Mouse (Mus musculus): ENCODE results near the gene Agrp. TPM values are rescaled to one million over a fixed set of nuclear protein-coding genes. Genes with fewer than 3 reads are reported as not detected.

The Agrp gene
- polyA plus RNA-seq, 1 experiment from 2014 or later, result 1.3 TPM

DNA sequence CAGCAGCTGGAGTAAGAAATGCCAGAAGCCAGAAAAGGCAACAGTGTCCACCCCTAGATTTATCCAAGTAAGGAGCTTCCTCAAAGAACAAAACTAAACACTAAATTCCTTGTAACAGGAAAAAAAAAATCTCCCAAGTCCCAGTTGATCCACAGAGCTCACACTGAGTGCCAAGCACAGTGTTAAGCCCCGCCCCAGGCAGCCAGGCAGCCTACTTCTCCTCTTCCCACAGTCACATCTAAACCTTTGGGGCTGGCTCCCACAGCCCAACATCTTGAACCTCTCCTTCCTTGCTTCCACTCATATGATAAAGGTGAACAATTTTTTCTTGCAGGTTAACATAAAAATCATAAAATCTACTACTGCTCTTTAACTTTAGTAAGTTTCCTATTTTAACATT, 73.3 kb downstream of the Agrp start:
- H3K4me3 ChIP-seq, result no peak overlapping the region
- no peaks in the 10 kb centered on the region for H3K9me3 ChIP-seq
- peaks cover 9% of the 10 kb centered on the region; the same call in 1 of the 2 replicates for H3K27me3 ChIP-seq
- ATAC-seq (ENCODE audit: low FRiP score, low read depth), result no peak
- peaks cover 20% of the 10 kb centered on the region for H3K4me1 ChIP-seq
- H3K27ac ChIP-seq (replicated peaks), result no peak overlapping the region
- no peak overlapping the region for H3K9ac ChIP-seq (replicated peaks)
- no peak overlapping the region for H3K4me2 ChIP-seq (replicated peaks)
- WGBS, result 95% methylated on average over 1 of the region's 1 CpGs
- peaks cover 5% of the 10 kb centered on the region; the same call in 1 of the 2 replicates for H3K36me3 ChIP-seq

GRCm38 (mm10) chr8:105562863-105563262, 74.3 kb downstream of the Agrp start:
- no peak for ATAC-seq (ENCODE audit: low FRiP score, low read depth)
- Histone ChIP-seq H3K27ac (replicated peaks) (no peak overlapping the region), H3K4me1 (peaks cover 20% of the 10 kb centered on the region), H3K36me3 (peaks cover 12% of the 10 kb centered on the region; the same call in 1 of the 2 replicates), H3K4me3 (no peak overlapping the region), H3K4me2 (replicated peaks) (no peak overlapping the region), H3K9ac (replicated peaks) (no peak overlapping the region), H3K9me3 (no peaks in the 10 kb centered on the region), H3K27me3 (peaks cover 9% of the 10 kb centered on the region; the same call in 1 of the 2 replicates)
- WGBS, result 91% methylated on average over 3 of the region's 3 CpGs

DNA sequence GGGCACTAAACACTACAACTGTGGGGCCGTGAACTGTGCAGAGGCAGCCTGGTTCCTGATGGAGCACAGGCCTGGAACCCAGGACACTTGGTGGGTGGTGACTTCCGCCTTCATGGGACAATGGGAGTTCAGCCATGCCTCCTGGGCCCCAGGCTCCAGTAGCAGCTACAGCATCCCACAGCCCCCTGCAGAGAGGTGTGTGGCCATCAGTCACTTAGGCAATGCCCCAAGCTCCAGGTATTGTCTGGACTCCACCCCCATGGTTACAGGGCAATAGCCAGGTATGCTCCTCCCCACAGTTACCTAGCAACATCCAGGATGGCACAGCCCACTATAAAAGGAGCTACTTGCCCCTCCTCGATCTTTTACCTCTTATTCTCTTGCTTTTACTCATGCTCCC, 82.0 kb downstream of the Agrp start:
- H3K9me3 ChIP-seq, result no peaks in the 10 kb centered on the region
- no peak overlapping the region for H3K9ac ChIP-seq (replicated peaks)
- WGBS, result 80% methylated on average over 3 of the region's 3 CpGs
- H3K4me1 ChIP-seq, result no peaks in the 10 kb centered on the region
- no peak for ATAC-seq (ENCODE audit: low FRiP score, low read depth)
- no peak overlapping the region for H3K4me3 ChIP-seq
- H3K36me3 ChIP-seq, result 0 out of 2 replicates have a peak, but pooled peaks cover 7% of the 10 kb centered on the region
- H3K27me3 ChIP-seq, result no peaks in the 10 kb centered on the region
- H3K4me2 ChIP-seq (replicated peaks), result no peak overlapping the region
- H3K27ac ChIP-seq (replicated peaks), result no peak overlapping the region

- Histone ChIP-seq H3K4me3 (no peak overlapping the region), H3K4me1 (no peaks in the 10 kb centered on the region), H3K27me3 (no peaks in the 10 kb centered on the region), H3K36me3 (0 out of 2 replicates have a peak, but pooled peaks cover 7% of the 10 kb centered on the region), H3K9ac (replicated peaks) (no peak overlapping the region), H3K4me2 (replicated peaks) (no peak overlapping the region), H3K9me3 (no peaks in the 10 kb centered on the region), H3K27ac (replicated peaks) (no peak overlapping the region)
- peak; percentile 27; the same call in 1 of the 2 replicates for ATAC-seq (ENCODE audit: low FRiP score, low read depth)
Observed at GRCm38 (mm10) chr8:105554087-105554486, 83.1 kb downstream of the Agrp start.

DNA sequence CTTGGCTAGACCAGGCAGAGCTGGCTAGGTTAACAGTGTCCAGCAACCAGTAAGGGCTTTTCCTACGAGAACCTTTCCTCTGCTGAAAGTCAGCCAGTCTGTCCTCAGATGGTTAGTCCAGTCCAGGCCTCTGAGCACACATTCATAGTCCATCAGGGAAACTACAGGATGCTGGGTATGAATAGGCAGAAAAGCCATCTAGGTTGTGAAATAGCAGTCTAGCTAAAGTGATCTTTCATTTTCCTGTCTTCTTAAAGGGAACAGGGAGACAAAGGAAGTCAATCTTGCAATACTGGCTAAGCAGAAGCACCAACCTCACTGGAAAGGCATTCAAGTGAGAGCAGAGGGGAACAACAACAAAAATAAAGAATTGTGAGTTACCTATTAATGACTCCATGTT, 84.4 kb downstream of the Agrp start:
- no peak overlapping the region for H3K9ac ChIP-seq (replicated peaks)
- no peak overlapping the region for H3K27ac ChIP-seq (replicated peaks)
- no peak overlapping the region for H3K4me2 ChIP-seq (replicated peaks)
- no peaks in the 10 kb centered on the region for H3K4me1 ChIP-seq
- H3K4me3 ChIP-seq, result no peak overlapping the region
- WGBS, result 77% methylated on average over 1 of the region's 1 CpGs
- no peaks in the 10 kb centered on the region for H3K27me3 ChIP-seq
- H3K36me3 ChIP-seq, result no peaks in the 10 kb centered on the region
- no peak for ATAC-seq (ENCODE audit: low FRiP score, low read depth)
- no peaks in the 10 kb centered on the region for H3K9me3 ChIP-seq

DNA sequence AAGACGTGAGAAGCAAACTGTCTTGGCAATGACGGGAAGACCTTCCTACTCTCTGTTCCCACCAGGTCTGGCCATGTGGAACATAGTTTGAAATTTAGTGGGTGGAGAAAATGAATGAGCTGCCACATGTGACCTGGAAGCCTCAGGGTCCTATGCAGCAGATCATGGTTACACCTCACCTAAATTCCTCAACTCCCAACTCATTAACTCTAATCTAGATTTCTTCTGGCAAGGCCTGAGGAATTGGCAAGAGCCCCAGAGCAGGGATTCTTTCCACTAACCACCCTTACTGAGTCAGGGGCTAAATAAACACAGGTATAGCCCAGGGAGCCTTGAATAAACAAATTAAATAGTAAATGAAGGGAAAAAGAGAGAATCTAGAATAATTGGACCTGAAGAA, 85.2 kb downstream of the Agrp start:
- no peak overlapping the region for H3K4me2 ChIP-seq (replicated peaks)
- H3K4me1 ChIP-seq, result no peaks in the 10 kb centered on the region
- ATAC-seq (ENCODE audit: low FRiP score, low read depth), result no peak
- no peak overlapping the region for H3K27ac ChIP-seq (replicated peaks)
- no peak overlapping the region for H3K4me3 ChIP-seq
- H3K36me3 ChIP-seq, result no peaks in the 10 kb centered on the region
- WGBS, result 87% methylated on average over 2 of the region's 2 CpGs
- no peak overlapping the region for H3K9ac ChIP-seq (replicated peaks)
- no peaks in the 10 kb centered on the region for H3K27me3 ChIP-seq
- H3K9me3 ChIP-seq, result no peaks in the 10 kb centered on the region

DNA sequence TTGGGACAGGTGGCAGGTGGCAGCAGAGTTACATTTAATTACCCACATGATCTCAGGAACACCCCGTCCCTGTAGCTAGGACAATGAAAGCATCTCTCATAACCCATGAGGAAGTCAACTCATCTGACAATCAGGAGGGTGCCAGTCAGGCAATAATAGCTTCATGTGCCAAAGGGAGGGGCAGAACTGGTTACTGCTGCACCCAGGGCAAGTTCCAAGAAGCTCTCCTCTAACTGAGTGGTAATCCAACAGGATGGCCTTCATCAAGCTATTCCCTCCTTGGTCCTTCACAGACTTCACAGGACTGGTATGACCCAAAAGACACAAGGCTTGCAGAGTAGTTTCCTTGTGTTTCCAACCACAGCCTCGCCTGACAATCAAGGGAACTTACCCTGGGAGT, 87.1 kb downstream of the Agrp start:
- WGBS, result 85% methylated on average over 2 of the region's 2 CpGs
- H3K4me2 ChIP-seq (replicated peaks), result no peak overlapping the region

GRCm38 (mm10) chr8:105549506-105549905, 87.7 kb downstream of the Agrp start:
- Histone ChIP-seq H3K27ac (replicated peaks) (no peak overlapping the region), H3K9me3 (no peaks in the 10 kb centered on the region), H3K27me3 (no peaks in the 10 kb centered on the region), H3K36me3 (no peaks in the 10 kb centered on the region), H3K4me2 (replicated peaks) (no peak overlapping the region), H3K4me3 (no peak overlapping the region), H3K4me1 (no peaks in the 10 kb centered on the region), H3K9ac (replicated peaks) (no peak overlapping the region)
- 90% methylated on average over 1 of the region's 1 CpGs for WGBS
- ATAC-seq (ENCODE audit: low FRiP score, low read depth), result no peak

More for the DNA sequence above, 87.1 kb downstream of the Agrp start:
- H3K9ac ChIP-seq (replicated peaks), result no peak overlapping the region
- H3K4me3 ChIP-seq, result no peak overlapping the region
- H3K27ac ChIP-seq (replicated peaks), result no peak overlapping the region
- no peaks in the 10 kb centered on the region for H3K27me3 ChIP-seq
- H3K36me3 ChIP-seq, result no peaks in the 10 kb centered on the region
- ATAC-seq (ENCODE audit: low FRiP score, low read depth), result no peak
- no peaks in the 10 kb centered on the region for H3K9me3 ChIP-seq
- H3K4me1 ChIP-seq, result no peaks in the 10 kb centered on the region

DNA sequence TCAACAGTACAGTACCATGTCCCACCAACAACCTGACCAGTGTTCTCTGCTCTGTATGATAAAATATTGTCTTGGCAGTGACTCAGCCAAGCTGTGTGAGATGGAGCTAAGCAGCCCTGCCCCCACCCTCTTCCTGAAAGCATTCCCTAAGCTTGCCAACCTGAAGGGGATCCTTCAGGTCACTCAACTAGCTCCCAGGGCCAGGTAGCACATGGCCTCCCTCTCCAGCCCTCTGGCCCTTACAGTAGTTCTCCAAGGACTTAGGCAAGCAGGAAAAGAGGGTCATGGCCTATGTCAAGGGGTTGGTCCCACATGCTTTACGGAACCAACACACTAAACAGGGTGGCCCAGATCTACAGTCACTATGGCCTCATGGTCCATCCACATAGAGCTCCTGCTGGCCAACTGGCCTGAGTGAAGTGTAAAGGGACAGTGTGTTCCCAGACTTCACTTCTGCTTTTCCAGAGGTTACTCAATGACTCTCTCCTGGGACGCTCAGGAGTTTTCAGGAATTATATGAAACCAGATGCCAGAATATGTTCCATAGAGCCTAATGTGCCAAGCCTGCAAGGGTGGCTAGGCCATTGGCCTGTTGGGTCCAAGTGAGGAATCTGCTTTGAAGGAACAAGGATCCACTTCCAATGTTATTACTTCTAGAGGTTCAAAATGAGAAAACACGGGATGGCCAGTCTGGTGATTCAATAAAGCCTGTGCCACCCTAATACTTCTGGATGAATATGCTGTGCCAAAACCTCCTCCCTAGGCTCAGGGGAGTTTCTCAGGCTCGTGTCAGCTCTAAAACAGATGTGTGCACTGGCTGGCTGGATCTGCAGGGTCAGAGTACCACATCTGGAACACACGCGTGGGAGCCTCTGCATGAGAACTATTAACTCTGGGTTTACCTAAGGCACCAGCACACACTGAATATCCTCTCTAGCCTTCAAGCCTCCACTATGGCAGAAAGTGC, 90.5 kb downstream of the Agrp start:
- no peaks in the 10 kb centered on the region for H3K27me3 ChIP-seq
- H3K9me3 ChIP-seq, result no peaks in the 10 kb centered on the region
- no peak overlapping the region for H3K4me2 ChIP-seq (replicated peaks)
- H3K4me3 ChIP-seq, result no peak overlapping the region
- WGBS, result 88% methylated on average over 6 of the region's 6 CpGs
- no peaks in the 10 kb centered on the region for H3K4me1 ChIP-seq
- no peak overlapping the region for H3K9ac ChIP-seq (replicated peaks)
- peaks cover 4% of the 10 kb centered on the region; the same call in 1 of the 2 replicates for H3K36me3 ChIP-seq
- ATAC-seq (ENCODE audit: low FRiP score, low read depth), result no peak
- H3K27ac ChIP-seq (replicated peaks), result no peak overlapping the region

- no peaks in the 10 kb centered on the region for H3K4me1 ChIP-seq
- 73% methylated on average over 3 of the region's 3 CpGs for WGBS
- H3K27ac ChIP-seq (replicated peaks), result no peak overlapping the region
- no peaks in the 10 kb centered on the region for H3K9me3 ChIP-seq
- ATAC-seq (ENCODE audit: low FRiP score, low read depth), result no peak
- no peak overlapping the region for H3K4me2 ChIP-seq (replicated peaks)
- H3K36me3 ChIP-seq, result peaks cover 6% of the 10 kb centered on the region; the same call in 1 of the 2 replicates
- no peaks in the 10 kb centered on the region for H3K27me3 ChIP-seq
- H3K4me3 ChIP-seq, result no peak overlapping the region
- no peak overlapping the region for H3K9ac ChIP-seq (replicated peaks)
Observed at GRCm38 (mm10) chr8:105545249-105545648, 91.9 kb downstream of the Agrp start.

GRCm38 (mm10) chr8:105544544-105545205, 92.5 kb downstream of the Agrp start:
- Histone ChIP-seq H3K4me2 (replicated peaks) (no peak overlapping the region), H3K4me1 (no peaks in the 10 kb centered on the region), H3K36me3 (peaks cover 6% of the 10 kb centered on the region; the same call in 1 of the 2 replicates), H3K27ac (replicated peaks) (no peak overlapping the region), H3K4me3 (no peak overlapping the region), H3K9me3 (no peaks in the 10 kb centered on the region), H3K27me3 (no peaks in the 10 kb centered on the region), H3K9ac (replicated peaks) (no peak overlapping the region)
- ATAC-seq (ENCODE audit: low FRiP score, low read depth), result no peak
- 64% methylated on average over 7 of the region's 7 CpGs for WGBS

GRCm38 (mm10) chr8:105543703-105544102, 93.5 kb downstream of the Agrp start:
- Histone ChIP-seq H3K9ac (replicated peaks) (no peak overlapping the region), H3K4me3 (no peak overlapping the region)
- 70% methylated on average over 1 of the region's 1 CpGs for WGBS

More at GRCm38 (mm10) chr8:105543703-105544102, 93.5 kb downstream of the Agrp start:
- Histone ChIP-seq H3K27ac (replicated peaks) (no peak overlapping the region), H3K27me3 (no peaks in the 10 kb centered on the region), H3K4me2 (replicated peaks) (no peak overlapping the region), H3K9me3 (no peaks in the 10 kb centered on the region), H3K4me1 (no peaks in the 10 kb centered on the region), H3K36me3 (peaks cover 15% of the 10 kb centered on the region)
- no peak for ATAC-seq (ENCODE audit: low FRiP score, low read depth)
